Mouse (Mus musculus): ENCODE measurements around the gene Rangap1. TPM values are rescaled to one million over a fixed set of nuclear protein-coding genes. Genes with fewer than 3 reads are reported as not detected.
A peak's percentile ranks its signal among the peaks of the same experiment; 100 is the strongest.

Rangap1 gene
- total and polyA plus RNA-seq, 3 experiments, result 128 to 207 (median 180) TPM

DNA sequence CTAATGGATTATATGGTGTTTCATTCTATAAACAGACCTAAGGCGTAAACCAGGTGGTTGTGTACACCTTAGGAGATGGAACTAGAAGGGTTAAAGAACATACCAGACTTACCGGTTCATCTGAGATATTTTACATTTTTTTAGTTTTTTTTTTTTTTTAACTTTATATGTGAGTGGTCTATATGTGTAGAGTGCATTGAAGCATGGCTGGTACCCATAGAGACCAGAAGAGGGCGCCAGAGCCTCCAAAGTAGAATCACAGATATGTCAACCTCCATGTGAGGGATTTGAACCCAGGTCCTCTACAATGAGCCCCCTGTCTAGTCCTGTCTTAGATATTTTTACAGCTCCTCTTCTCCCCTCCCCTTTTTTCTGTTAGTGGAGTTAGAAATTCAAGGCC, 47.5 kb downstream of the Rangap1 start:
- TF ChIP-seq MAFK (IDR thresholded peaks at IDR 0.05; ENCODE audit: insufficient replicate concordance, low read length) (no peak), MAX (IDR thresholded peaks at IDR 0.05; ENCODE audit: low read length) (no peak), MYC (IDR thresholded peaks at IDR 0.05; ENCODE audit: low read depth, low read length) (peak; percentile 46; the same call in 1 of the 2 replicates), BHLHE40 (IDR thresholded peaks at IDR 0.05; ENCODE audit: low read depth, low read length) (no peak), PAX5 (IDR thresholded peaks at IDR 0.05; ENCODE audit: low read length) (no peak), ZC3H11A (IDR thresholded peaks at IDR 0.05; ENCODE audit: low read depth, low read length) (no peak), JUN (IDR thresholded peaks at IDR 0.05; ENCODE audit: insufficient read depth, low read depth, low read length) (no peak), TBP (conservative IDR thresholded peaks at IDR 0.05; ENCODE audit: low read depth, low read length) (no peak), CTCF (conservative IDR thresholded peaks at IDR 0.05 in 1 of 2, IDR thresholded peaks at IDR 0.05 in 1 of 2; ENCODE audit: low read depth in 2 of 2, low read length in 2 of 2) (peak; percentile 44 to 69; a peak in 3 of 4 replicates), E2F4 (IDR thresholded peaks at IDR 0.05; ENCODE audit: insufficient replicate concordance, low read depth, low read length) (no peak), KAT2A (IDR thresholded peaks at IDR 0.05; ENCODE audit: insufficient replicate concordance, low read length) (no peak), IRF4 (IDR thresholded peaks at IDR 0.05; ENCODE audit: low read depth, low read length) (no peak), SIN3A (IDR thresholded peaks at IDR 0.05; ENCODE audit: low read length) (0 out of 2 replicates have a peak, but pooled peaks have one; percentile 36), ZNF384 (IDR thresholded peaks at IDR 0.05; ENCODE audit: low read depth, low read length) (peak; percentile 56; the same call in 1 of the 2 replicates), USF2 (conservative IDR thresholded peaks at IDR 0.05; ENCODE audit: low read depth, low read length) (no peak), ZMIZ1 (IDR thresholded peaks at IDR 0.05; ENCODE audit: low read depth, low read length) (no peak), POLR2A (IDR thresholded peaks at IDR 0.05; ENCODE audit: low read depth, low read length) (no peak), MEF2A (IDR thresholded peaks at IDR 0.05; ENCODE audit: borderline replicate concordance, low read depth, low read length) (no peak), UBTF (IDR thresholded peaks at IDR 0.05; ENCODE audit: low read depth, low read length) (no peak), SMC3 (IDR thresholded peaks at IDR 0.05; ENCODE audit: low read depth, low read length) (peak; percentile 49), RAD21 (IDR thresholded peaks at IDR 0.05; ENCODE audit: low read depth, low read length) (peak; percentile 52), TCF12 (IDR thresholded peaks at IDR 0.05; ENCODE audit: low read depth, low read length) (no peak), RCOR1 (conservative IDR thresholded peaks at IDR 0.05; ENCODE audit: low read depth, low read length) (no peak), USF1 (IDR thresholded peaks at IDR 0.05; ENCODE audit: low read depth, low read length) (no peak), POLR2AphosphoS2 (IDR thresholded peaks at IDR 0.05; ENCODE audit: low read depth, low read length) (no peak), MAZ (IDR thresholded peaks at IDR 0.05; ENCODE audit: low read depth, low read length) (no peak), NRF1 (IDR thresholded peaks at IDR 0.05; ENCODE audit: low read depth, low read length) (no peak), HCFC1 (IDR thresholded peaks at IDR 0.05; ENCODE audit: low read depth, low read length) (no peak)
- dilution Hi-C loops (cut with MboI; ENCODE audit: extremely low pct_ligation_motif_present, extremely low pct_unique_long_range_greater_than_20kb, low sequenced_read_pairs), result no loop called here
- DNase-seq (ENCODE audit: extremely low read depth), result peak; percentile 52

More for the DNA sequence above, 47.5 kb downstream of the Rangap1 start:
- Histone ChIP-seq H3K4me2 (ENCODE audit: insufficient read depth, low read depth, poor library complexity, severe bottlenecking) (no peak overlapping the region), H3K27me3 (replicated peaks) (peaks cover 4% of the 10 kb centered on the region), H3K4me3 (replicated peaks in 1 of 3; ENCODE audit: low read depth in 2 of 3, low read length in 2 of 3, poor library complexity in 1 of 3) (no peak overlapping the region), H3K79me2 (replicated peaks; ENCODE audit: control insufficient read depth, extremely low read depth, insufficient read depth, poor library complexity, severe bottlenecking) (no peaks in the 10 kb centered on the region), H3K9me3 (replicated peaks; ENCODE audit: low read length) (peaks cover 7% of the 10 kb centered on the region), H3K27ac (ENCODE audit: insufficient read depth, low read depth) (no peak overlapping the region), H3K4me1 (ENCODE audit: control insufficient read depth in 1 of 2, insufficient read depth in 2 of 2) (peaks cover 8 to 9% of the 10 kb centered on the region in 2 experiments), H3K36me3 (replicated peaks in 1 of 2; ENCODE audit: control insufficient read depth in 1 of 2, insufficient read depth in 1 of 2, low read length in 1 of 2) (peaks cover 2 to 10% of the 10 kb centered on the region in 2 experiments), H3K9ac (ENCODE audit: insufficient read depth, low read depth) (no peak overlapping the region)
- in situ Hi-C loops (cut with MboI; ENCODE audit: low pct_ligation_motif_present, low pct_unique_long_range_greater_than_20kb, low sequenced_read_pairs), result no loop called here
